Mouse (Mus musculus) embryonic facial prominence, embryonic 14.5 days (tissue): ENCODE measurements around the gene Gm5580. TPM values are rescaled to one million over a fixed set of nuclear protein-coding genes. Genes with fewer than 3 reads are reported as not detected.
"Not testable (repeated sequence)": the region's sequence is repeated elsewhere in the genome, so short reads cannot be mapped to it uniquely, and the experiment has no call there.

Experiments
- ATAC-seq: fragments of 200-750 bp; cut with Nextera tagmentation; 2 replicates; pipeline ENCODE4 v1.8.0; 2017; ENCODE audit warnings: low read depth, moderate number of reproducible peaks, moderate TSS enrichment
- DNase-seq: peaks from one replicate; pipeline ENCODE4 v3.0.0-alpha.2; 2015; ENCODE audit warnings: low spot score
- H3K27ac ChIP-seq: fragments of 300-500 bp; sonication (generic); replicated peaks from 2 replicates; pipeline ENCODE4 v1.5.1; 2014; ENCODE audit warnings: low read depth, mild to moderate bottlenecking, low read length, moderate library complexity
- H3K27me3 ChIP-seq: fragments of 300-500 bp; sonication (generic); replicated peaks from 2 replicates; pipeline ENCODE4 v1.6.1; 2014; ENCODE audit warnings: low read length; ENCODE audit not compliant: control insufficient read depth, insufficient read depth
- H3K36me3 ChIP-seq: fragments of 300-500 bp; sonication (generic); 2 replicates; pipeline ENCODE4 v1.6.1; 2014; ENCODE audit warnings: low read length, mixed read lengths; ENCODE audit not compliant: control insufficient read depth, insufficient read depth
- H3K4me1 ChIP-seq: fragments of 300-500 bp; sonication (generic); 2 replicates; pipeline ENCODE4 v1.6.1; 2014; ENCODE audit warnings: antibody characterized with exemption, low read length; ENCODE audit not compliant: control insufficient read depth, insufficient read depth
- H3K4me2 ChIP-seq: fragments of 300-500 bp; sonication (generic); 2 replicates; pipeline ENCODE4 v1.6.1; 2014; ENCODE audit warnings: low read depth, mild to moderate bottlenecking, low read length, moderate library complexity, mixed read lengths
- H3K4me3 ChIP-seq: fragments of 300-500 bp; sonication (generic); 2 replicates; pipeline ENCODE4 v1.5.1; 2014; ENCODE audit warnings: low read depth, mild to moderate bottlenecking, low read length
- H3K9ac ChIP-seq: fragments of 300-500 bp; sonication (generic); 2 replicates; pipeline ENCODE4 v1.6.1; 2014; ENCODE audit warnings: low read depth, mild to moderate bottlenecking, low read length, moderate library complexity, mixed read lengths
- H3K9me3 ChIP-seq: fragments of 300-500 bp; sonication (generic); 2 replicates; pipeline ENCODE4 v1.6.1; 2016; ENCODE audit warnings: low read length; ENCODE audit not compliant: control insufficient read depth
- polyA plus RNA-seq: library from polyadenylated mRNA; unstranded; fragments of >200 nt; fragmentation: Nextera tagmentation; extraction: Ambion mirVana; gene quantifications from 2 replicates; pipeline ENCODE4 v1.2.1, GENCODE M21; 2014

The Gm5580 gene
- polyA plus RNA-seq, 1 experiment from 2014 or later, result 0.38 TPM

- not testable (repeated sequence) for H3K27me3 ChIP-seq, H3K9me3 ChIP-seq, H3K4me2 ChIP-seq, H3K36me3 ChIP-seq, H3K27ac ChIP-seq, H3K9ac ChIP-seq, H3K4me3 ChIP-seq, ATAC-seq, H3K4me1 ChIP-seq, DNase-seq
Measured at GRCm38 (mm10) chr6:116600969-116601368, 50.0 kb downstream of the Gm5580 start.

Other genes with a start within 250 kb of the Gm5580 start
- gene March8, start 213.1 kb upstream of the Gm5580 start, polyA plus RNA-seq, result 31.8 and 32.1 TPM in 2 replicates
- 2.0 and 2.4 TPM in 2 replicates for gene Alox5, start 90.0 kb upstream of the Gm5580 start, polyA plus RNA-seq
- gene Olfr211, start 62.0 kb upstream of the Gm5580 start, polyA plus RNA-seq, result not detected in 2 replicates
- not detected in 2 replicates for gene Olfr212, start 44.6 kb upstream of the Gm5580 start, polyA plus RNA-seq
- gene Olfr213, start 12.7 kb upstream of the Gm5580 start, polyA plus RNA-seq, result not detected in 2 replicates
- gene Olfr214, start 3.1 kb downstream of the Gm5580 start, polyA plus RNA-seq, result not detected in 2 replicates
- gene Olfr215, start 33.1 kb downstream of the Gm5580 start, polyA plus RNA-seq, result not detected in 2 replicates
- 131 and 154 TPM in 2 replicates for gene Zfp422, start 77.9 kb downstream of the Gm5580 start, polyA plus RNA-seq
- 23.7 and 27.1 TPM in 2 replicates for gene Depp1, start 99.5 kb downstream of the Gm5580 start, polyA plus RNA-seq
- gene Rassf4, start 122.8 kb downstream of the Gm5580 start, polyA plus RNA-seq, result 17.5 and 17.9 TPM in 2 replicates
- 0.67 and 1.0 TPM in 2 replicates for gene Tmem72, start 165.8 kb downstream of the Gm5580 start, polyA plus RNA-seq